Mouse (Mus musculus) R1 (cell line): ENCODE measurements at regions not wholly inside any gene's neighbourhood (a gene's known extent, or its start where the extent isn't known, plus 50 kb on each side); places are given as distances from the start of the nearest gene placed in this dataset.
A peak's percentile ranks its signal among the peaks of the same experiment; 100 is the strongest.

Experiments used
- DNase-seq: peaks from one replicate; pipeline ENCODE4 v3.0.0-alpha.2; 2018; ENCODE audit warnings: low read depth, low spot score

GRCm38 (mm10) chr6:147753828-147754227 lies 278.2 kb downstream of the Ccdc91 start:
- DNase-seq = no peak

GRCm38 (mm10) chr6:147755750-147756523 lies 280.3 kb downstream of the Ccdc91 start:
- no peak for DNase-seq

GRCm38 (mm10) chr6:147759485-147759884 lies 283.9 kb downstream of the Ccdc91 start:
- no peak for DNase-seq

- no peak for DNase-seq
Observed at GRCm38 (mm10) chr6:147760113-147760512, 284.5 kb downstream of the Ccdc91 start.

- no peak for DNase-seq
Observed at GRCm38 (mm10) chr6:147765241-147765640, 281.8 kb upstream of the Far2 start.

- DNase-seq = no peak
Observed at GRCm38 (mm10) chr6:147769180-147769579, 277.9 kb upstream of the Far2 start.

- no peak for DNase-seq
Observed at GRCm38 (mm10) chr6:147770034-147770433, 277.0 kb upstream of the Far2 start.

GRCm38 (mm10) chr6:147771411-147771810 lies 275.6 kb upstream of the Far2 start:
- no peak for DNase-seq

GRCm38 (mm10) chr6:147773904-147774303 lies 273.2 kb upstream of the Far2 start:
- no peak for DNase-seq

GRCm38 (mm10) chr6:147774626-147775025 lies 272.4 kb upstream of the Far2 start:
- DNase-seq = no peak

GRCm38 (mm10) chr6:147779466-147779865 lies 267.6 kb upstream of the Far2 start:
- DNase-seq = no peak

- DNase-seq = no peak
Observed at GRCm38 (mm10) chr6:147784249-147784648, 262.8 kb upstream of the Far2 start.

- DNase-seq = no peak
Observed at GRCm38 (mm10) chr6:147784854-147785253, 262.2 kb upstream of the Far2 start.

GRCm38 (mm10) chr6:147788095-147788494 lies 259.0 kb upstream of the Far2 start:
- DNase-seq = no peak

- no peak for DNase-seq
Observed at GRCm38 (mm10) chr6:147789112-147789511, 257.9 kb upstream of the Far2 start.

GRCm38 (mm10) chr6:147793811-147794210 lies 253.2 kb upstream of the Far2 start:
- no peak for DNase-seq

GRCm38 (mm10) chr6:147794351-147794750 lies 252.7 kb upstream of the Far2 start:
- DNase-seq = no peak

GRCm38 (mm10) chr6:147799009-147799727 lies 247.9 kb upstream of the Far2 start:
- no peak for DNase-seq

- no peak for DNase-seq
Observed at GRCm38 (mm10) chr6:147799861-147800260, 247.2 kb upstream of the Far2 start.

- DNase-seq = no peak
Observed at GRCm38 (mm10) chr6:147800846-147801245, 246.2 kb upstream of the Far2 start.

GRCm38 (mm10) chr6:147803893-147804292 lies 243.2 kb upstream of the Far2 start:
- DNase-seq = no peak

- DNase-seq = peak; percentile 31
Observed at GRCm38 (mm10) chr6:147810710-147811109, 236.3 kb upstream of the Far2 start.

- no peak for DNase-seq
Observed at GRCm38 (mm10) chr6:147816861-147817260, 230.2 kb upstream of the Far2 start.
